Mouse (Mus musculus) neutrophil, adult 59 days (primary cell): ENCODE data around the gene Chaf1b. TPM values are rescaled to one million over a fixed set of nuclear protein-coding genes. Genes with fewer than 3 reads are reported as not detected.

Source experiments
- total RNA-seq, 2 experiments: library from RNA; stranded (reverse); gene quantifications; 1 replicate in 1 of 2; 2 replicates in 1 of 2; pipeline ENCODE4 v1.2.4; 2023

The Chaf1b gene
- total RNA-seq, result 10 to 100 TPM; 20.5 to 25.1 TPM

GRCm38 (mm10) chr16:93883423-93884085, at the start of gene Chaf1b:
TSS of gene Chaf1b (plus strand) at chr16:93883901.

Other genes starting within 250 kb of the Chaf1b start
- gene Cbr3, start 200.7 kb upstream of the Chaf1b start, total RNA-seq, result 1 to 10 TPM; 1.9 to 2.3 TPM
- 10 to 100 TPM; 77.7 to 80.8 TPM for gene Dop1b, start 172.0 kb upstream of the Chaf1b start, total RNA-seq
- 100 to 1,000 TPM; 119 TPM for gene Morc3, start 51.8 kb upstream of the Chaf1b start, total RNA-seq
- not detected for gene Cldn14, start 124.9 kb downstream of the Chaf1b start, total RNA-seq
- not detected for gene Sim2, start 201.0 kb downstream of the Chaf1b start, total RNA-seq